Mouse (Mus musculus) kidney, embryonic 16.5 days (tissue): Measurements from ENCODE around the gene Ftsj3. TPM values are rescaled to one million over a fixed set of nuclear protein-coding genes. Genes with fewer than 3 reads are reported as not detected.
A peak's percentile ranks its signal among the peaks of the same experiment; 100 is the strongest.
"Not testable (repeated sequence)": the region's sequence is repeated elsewhere in the genome, so short reads cannot be mapped to it uniquely, and the experiment has no call there.

Experiments
- ATAC-seq: fragments of 200-750 bp; cut with Nextera tagmentation; 2 replicates; pipeline ENCODE4 v1.8.0; 2017; ENCODE audit warnings: moderate TSS enrichment; ENCODE audit not compliant: low FRiP score, low TSS enrichment
- H3K27ac ChIP-seq: fragments of 300-500 bp; sonication (generic); 2 replicates; pipeline ENCODE4 v1.5.1; 2014; ENCODE audit warnings: low read length
- H3K27me3 ChIP-seq: fragments of 300-500 bp; sonication (generic); 2 replicates; pipeline ENCODE4 v1.6.1; 2014; ENCODE audit warnings: low read length, control low read depth, mixed read lengths; ENCODE audit not compliant: insufficient read depth
- H3K36me3 ChIP-seq: fragments of 300-500 bp; sonication (generic); 2 replicates; pipeline ENCODE4 v1.6.1; 2014; ENCODE audit warnings: low read length, control low read depth, mixed read lengths; ENCODE audit not compliant: insufficient read depth
- H3K4me1 ChIP-seq: fragments of 300-500 bp; sonication (generic); 2 replicates; pipeline ENCODE4 v1.6.1; 2014; ENCODE audit warnings: low read length, control low read depth, mixed read lengths; ENCODE audit not compliant: insufficient read depth
- H3K4me2 ChIP-seq: fragments of 300-500 bp; sonication (generic); replicated peaks from 2 replicates; pipeline ENCODE4 v1.6.1; 2014; ENCODE audit warnings: low read depth, low read length
- H3K4me3 ChIP-seq: fragments of 300-500 bp; sonication (generic); 2 replicates; pipeline ENCODE4 v1.5.1; 2014; ENCODE audit warnings: mild to moderate bottlenecking, low read length
- H3K9ac ChIP-seq: fragments of 300-500 bp; sonication (generic); replicated peaks from 2 replicates; pipeline ENCODE4 v1.6.1; 2014; ENCODE audit warnings: low read length
- H3K9me3 ChIP-seq: fragments of 300-500 bp; sonication (generic); 2 replicates; pipeline ENCODE4 v1.6.1; 2016; ENCODE audit warnings: low read length, control low read depth
- WGBS: fragments of 180-500 bp; shearing (Covaris S2); extraction: QIAGEN DNeasy Blood & Tissue Kit; methylation state at CpG from one replicate; pipeline ENCODE4 v1.1.7; 2014; 5-methylcytosine and 5-hydroxymethylcytosine counted together
- polyA plus RNA-seq: library from polyadenylated mRNA; unstranded; fragments of >200 nt; fragmentation: Nextera tagmentation; extraction: Ambion mirVana; gene quantifications from 2 replicates; pipeline ENCODE4 v1.2.1, GENCODE M21; 2015

Gene Ftsj3
- polyA plus RNA-seq, 1 experiment from 2014 or later: 60.5 TPM

DNA sequence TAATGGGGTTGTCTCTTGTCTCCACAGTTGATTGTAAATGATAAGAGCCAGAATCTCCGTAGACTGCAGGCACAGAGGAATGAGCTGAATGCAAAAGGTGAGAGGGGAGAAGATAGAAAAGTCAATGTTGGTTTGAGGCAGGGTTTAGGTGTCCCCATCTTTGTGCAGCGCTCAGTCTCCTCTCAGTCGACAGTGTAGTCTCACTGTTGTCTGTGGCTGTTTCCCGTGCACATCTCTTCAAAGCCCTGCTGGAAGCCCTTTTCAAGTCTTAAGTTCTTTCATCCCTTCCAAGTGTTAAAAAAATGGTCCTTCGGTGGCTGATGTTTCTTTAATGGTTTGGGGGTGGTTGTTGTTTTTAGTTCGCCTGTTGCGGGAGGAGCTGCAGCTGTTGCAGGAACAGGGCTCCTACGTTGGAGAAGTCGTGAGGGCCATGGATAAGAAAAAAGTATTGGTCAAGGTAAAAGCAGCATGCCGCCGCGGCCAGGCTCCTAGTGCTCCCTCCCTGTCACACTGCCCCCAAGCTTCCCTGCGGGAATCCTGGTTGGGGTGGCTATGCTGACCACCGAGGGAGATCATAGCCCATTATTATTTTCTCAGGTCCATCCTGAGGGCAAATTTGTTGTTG is 5.1 kb upstream of the Ftsj3 start:
- no peaks in the 10 kb centered on the region for H3K27me3 ChIP-seq
- ATAC-seq: no peak

DNA sequence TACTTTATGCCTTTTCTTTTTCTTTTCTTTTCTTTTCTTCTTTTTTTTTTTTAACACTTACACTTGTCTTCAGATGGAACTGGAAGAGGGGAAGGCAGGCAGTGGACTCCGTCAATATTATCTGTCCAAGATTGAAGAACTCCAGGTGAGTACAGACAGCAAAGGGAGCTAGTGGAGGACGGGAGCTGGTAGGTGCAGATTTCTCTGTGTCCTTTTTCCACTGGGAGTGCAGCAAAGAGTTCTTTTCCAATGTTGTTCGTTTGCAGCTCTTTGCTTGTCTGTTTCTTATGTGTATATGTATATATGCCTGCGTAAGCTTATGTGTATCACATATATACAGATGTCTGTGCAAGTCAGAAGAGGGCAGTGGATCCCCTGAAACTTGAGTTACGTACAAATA is 896 bp upstream of the Ftsj3 start:
- H3K9ac ChIP-seq: peak overlapping the region; percentile 79
- peaks cover 21% of the 10 kb centered on the region for H3K4me1 ChIP-seq
- H3K27ac ChIP-seq: peak overlapping the region; percentile 83; the same call in 1 of the 2 replicates
- no peaks in the 10 kb centered on the region for H3K27me3 ChIP-seq
- peak overlapping the region; percentile 80 for H3K4me3 ChIP-seq
- no peak for ATAC-seq
- 59% methylated on average over 5 of the region's 5 CpGs for WGBS
- H3K4me2 ChIP-seq: peak overlapping the region; percentile 90
- H3K9me3 ChIP-seq: no peaks in the 10 kb centered on the region
- H3K36me3 ChIP-seq: peaks cover 51% of the 10 kb centered on the region

More for the DNA sequence above, 5.1 kb upstream of the Ftsj3 start:
- Histone ChIP-seq H3K27ac (no peak overlapping the region), H3K4me2 (no peak overlapping the region), H3K4me1 (peaks cover 13% of the 10 kb centered on the region), H3K36me3 (peaks cover 68% of the 10 kb centered on the region), H3K9ac (no peak overlapping the region), H3K9me3 (no peaks in the 10 kb centered on the region), H3K4me3 (no peak overlapping the region)
- 60% methylated on average over 14 of the region's 14 CpGs for WGBS

DNA sequence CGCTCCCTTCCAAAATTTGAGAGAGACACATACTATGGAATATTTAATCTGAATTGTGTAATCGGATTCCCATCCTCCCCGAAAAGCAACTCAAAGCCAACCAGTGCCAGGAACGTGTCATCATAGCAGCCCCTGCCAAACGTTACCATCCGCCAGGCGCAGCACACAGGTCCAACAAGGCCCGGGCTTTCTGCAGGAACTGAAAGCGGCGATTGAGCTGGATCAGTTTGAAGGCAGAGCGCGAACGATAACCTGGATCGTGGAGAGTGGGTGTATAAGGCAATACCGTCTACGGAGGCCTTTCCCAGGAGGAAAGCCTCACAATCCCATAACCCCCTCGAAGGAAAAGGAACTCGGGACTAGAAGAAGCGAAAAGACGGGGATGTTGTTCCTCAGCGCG is 705 bp downstream of the Ftsj3 start:
- Histone ChIP-seq H3K9ac (peak overlapping the region; percentile 79), H3K27me3 (no peaks in the 10 kb centered on the region), H3K4me1 (peaks cover 21% of the 10 kb centered on the region), H3K9me3 (no peaks in the 10 kb centered on the region), H3K4me3 (peak overlapping the region; percentile 80), H3K4me2 (peak overlapping the region; percentile 90), H3K36me3 (peaks cover 54% of the 10 kb centered on the region), H3K27ac (peak overlapping the region; percentile 83)
- 0 out of 2 replicates have a peak, but pooled peaks have one; percentile 4 for ATAC-seq
- WGBS: 3% methylated on average over 22 of the region's 22 CpGs

DNA sequence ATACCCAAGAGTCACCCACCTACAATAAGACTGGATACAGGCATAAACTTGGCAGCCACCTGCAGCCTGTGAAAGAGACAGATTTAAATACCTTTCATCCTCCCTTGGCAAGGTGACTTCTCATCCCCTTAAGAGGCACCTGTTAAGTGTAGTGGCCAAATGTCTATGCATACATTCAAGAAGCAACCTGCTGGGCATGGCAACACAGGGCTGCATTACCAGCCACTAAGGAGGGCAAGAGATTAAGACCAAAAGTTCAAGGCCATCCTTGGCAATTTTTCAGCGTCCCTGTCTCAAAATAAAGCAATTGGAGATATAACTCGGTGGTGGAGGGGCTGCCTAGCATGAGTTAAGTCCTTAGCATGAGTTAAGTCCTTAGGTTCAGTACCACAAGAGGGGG is 1.1 kb downstream of the Ftsj3 start:
- Histone ChIP-seq H3K27me3 (no peaks in the 10 kb centered on the region), H3K4me3 (peak overlapping the region; percentile 80), H3K9me3 (no peaks in the 10 kb centered on the region), H3K9ac (peak overlapping the region; percentile 79), H3K27ac (peak overlapping the region; percentile 83; the same call in 1 of the 2 replicates), H3K36me3 (peaks cover 58% of the 10 kb centered on the region), H3K4me1 (peaks cover 21% of the 10 kb centered on the region), H3K4me2 (peak overlapping the region; percentile 90)
- ATAC-seq: no peak
- WGBS: 13% methylated on average over 2 of the region's 2 CpGs

DNA sequence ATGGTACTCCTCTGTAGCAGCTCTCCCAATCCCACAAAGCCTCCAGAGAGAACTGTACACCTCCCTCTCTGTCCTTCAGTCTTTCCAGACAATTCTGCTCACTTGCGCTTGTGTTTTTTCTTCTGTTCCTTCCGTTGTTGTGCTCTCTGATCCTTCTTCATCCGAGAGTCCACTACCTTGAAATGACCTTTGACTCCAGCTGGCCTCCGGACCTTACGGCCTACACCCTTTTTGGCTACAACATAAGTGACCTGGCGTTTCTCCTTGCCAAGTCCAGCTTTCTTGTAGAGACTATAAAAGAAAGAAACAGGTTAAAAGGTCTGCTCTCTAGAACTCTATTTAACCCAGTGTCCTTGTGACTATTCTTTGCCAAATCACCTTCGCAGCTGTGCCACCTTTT is 6.6 kb downstream of the Ftsj3 start:
- 82% methylated on average over 7 of the region's 7 CpGs for WGBS
- no peak for ATAC-seq
- no peaks in the 10 kb centered on the region; the same call in 1 of the 2 replicates for H3K4me1 ChIP-seq
- H3K9ac ChIP-seq: no peak overlapping the region
- H3K27me3 ChIP-seq: no peaks in the 10 kb centered on the region
- peaks cover 4% of the 10 kb centered on the region; the same call in 1 of the 2 replicates for H3K9me3 ChIP-seq
- H3K4me3 ChIP-seq: no peak overlapping the region
- no peak overlapping the region for H3K4me2 ChIP-seq
- no peak overlapping the region for H3K27ac ChIP-seq
- peaks cover 94% of the 10 kb centered on the region for H3K36me3 ChIP-seq

DNA sequence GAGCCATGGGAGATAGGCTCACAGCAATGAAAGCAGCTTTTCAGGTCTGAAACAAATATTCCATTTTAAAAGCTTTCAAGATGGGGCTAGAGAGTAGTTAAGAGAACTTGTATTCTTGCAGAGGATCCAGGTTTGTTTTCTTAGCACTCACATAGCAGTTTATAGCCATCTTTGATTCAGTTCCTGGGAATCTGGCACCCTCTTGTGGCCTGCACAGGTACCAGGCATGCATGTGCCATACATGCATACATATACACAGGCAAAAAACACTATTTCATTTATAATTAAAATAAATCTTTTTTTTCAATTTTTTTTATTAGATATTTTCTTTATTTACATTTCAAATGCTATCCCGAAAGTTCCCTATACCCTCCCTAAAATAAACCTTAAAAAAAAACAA is 9.0 kb downstream of the Ftsj3 start:
- no peaks in the 10 kb centered on the region for H3K27me3 ChIP-seq
- H3K4me3 ChIP-seq: no peak overlapping the region
- WGBS: 96% methylated on average over 1 of the region's 1 CpGs
- H3K9me3 ChIP-seq: peaks cover 4% of the 10 kb centered on the region; the same call in 1 of the 2 replicates
- H3K4me2 ChIP-seq: no peak overlapping the region
- H3K9ac ChIP-seq: no peak overlapping the region
- no peak for ATAC-seq
- H3K36me3 ChIP-seq: peaks cover 92% of the 10 kb centered on the region
- no peaks in the 10 kb centered on the region for H3K4me1 ChIP-seq
- H3K27ac ChIP-seq: no peak overlapping the region

DNA sequence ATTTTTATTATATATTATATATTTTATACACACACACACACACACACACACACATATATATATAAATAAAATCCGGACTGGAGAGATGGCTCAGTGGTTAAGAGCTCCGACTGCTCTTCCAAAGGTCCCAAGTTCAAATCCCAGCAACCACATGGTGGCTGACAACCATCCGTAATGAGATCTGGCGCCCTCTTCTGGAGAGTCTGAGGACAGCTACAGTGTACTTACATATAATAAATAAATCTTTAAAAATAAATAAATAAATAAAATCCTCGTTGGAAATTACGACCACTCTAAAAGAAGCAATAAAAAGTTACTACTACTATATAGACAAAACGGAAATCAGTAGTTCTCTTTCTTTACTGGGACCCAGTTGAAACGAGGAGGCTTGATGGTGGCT is 21.9 kb downstream of the Ftsj3 start:
- not testable (repeated sequence) for H3K27me3 ChIP-seq, H3K4me3 ChIP-seq, H3K9ac ChIP-seq, H3K4me1 ChIP-seq, H3K4me2 ChIP-seq, H3K27ac ChIP-seq, ATAC-seq, H3K9me3 ChIP-seq
- peaks cover 48% of the 10 kb centered on the region for H3K36me3 ChIP-seq
- 74% methylated on average over 8 of the region's 8 CpGs for WGBS

DNA sequence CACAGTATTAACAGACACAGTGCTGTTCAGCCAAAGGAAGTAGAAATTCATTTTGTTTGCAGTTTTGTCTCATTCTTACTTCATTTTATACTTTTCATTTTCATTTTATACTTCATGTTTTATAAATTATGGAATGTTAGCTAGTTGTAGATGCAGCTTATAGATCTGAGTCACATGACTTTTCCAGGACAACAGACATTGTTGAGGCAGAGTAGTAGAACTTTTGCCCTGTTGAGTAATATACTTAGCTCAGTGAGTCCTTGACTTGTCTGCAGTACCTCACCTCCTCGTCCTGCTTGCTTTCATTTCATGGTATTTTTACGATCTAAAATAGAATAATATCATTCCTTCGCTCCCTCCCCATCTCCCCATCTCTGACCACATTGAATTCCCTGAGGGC is 35.3 kb downstream of the Ftsj3 start:
- Histone ChIP-seq H3K36me3 (peaks cover 15% of the 10 kb centered on the region; the same call in 1 of the 2 replicates), H3K4me3 (no peak overlapping the region), H3K27me3 (no peaks in the 10 kb centered on the region), H3K9ac (no peak overlapping the region), H3K4me1 (peaks cover 14% of the 10 kb centered on the region), H3K27ac (no peak overlapping the region), H3K4me2 (no peak overlapping the region), H3K9me3 (no peaks in the 10 kb centered on the region)
- WGBS: 83% methylated on average over 3 of the region's 3 CpGs
- no peak for ATAC-seq

DNA sequence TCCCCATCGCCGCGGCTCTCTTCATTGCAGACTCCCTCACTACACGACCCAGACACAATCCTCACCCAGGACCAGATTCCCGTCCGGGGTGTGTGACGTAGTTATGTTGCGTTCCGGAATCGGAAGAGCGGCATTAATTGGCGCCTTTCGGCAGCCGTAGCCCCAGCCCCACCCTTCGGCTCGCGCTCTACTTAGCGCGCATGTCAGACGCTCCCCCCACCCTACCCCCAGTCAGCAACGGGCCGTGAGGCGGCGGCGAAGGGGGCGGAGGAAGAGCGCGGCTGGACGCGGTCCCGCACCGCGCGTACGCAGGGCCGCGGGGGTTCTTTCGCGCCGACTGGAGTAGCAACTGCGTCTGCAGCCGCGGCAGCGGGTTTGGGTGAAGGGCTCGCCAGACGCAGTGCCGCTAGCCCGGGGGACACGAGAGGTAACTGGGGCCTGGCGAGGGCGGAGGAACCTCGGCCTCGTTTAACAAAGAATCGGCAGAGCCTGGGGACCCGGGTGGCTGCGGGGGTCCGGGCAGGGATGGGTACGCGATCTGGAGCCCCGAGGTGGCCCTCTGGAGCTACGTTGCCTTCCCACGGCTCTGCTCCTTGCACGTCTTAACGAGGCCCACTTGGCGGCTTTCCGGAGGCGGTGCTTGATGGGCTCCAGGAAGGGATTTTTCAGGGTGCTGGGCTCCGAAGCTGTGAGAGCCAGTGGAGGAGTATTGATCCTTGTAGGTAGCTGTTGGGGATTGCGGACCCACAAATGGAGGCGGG is 39.0 kb downstream of the Ftsj3 start, which contains the start of gene Ddx42:
Gene Ddx42 (plus strand): TSS at position 197 of the 761 bp plus-strand sequence.
- Histone ChIP-seq H3K4me2 (peak within 1 kb of the TSS; percentile 73), H3K4me3 (peak within 1 kb of the TSS; percentile 90), H3K27ac (peak within 1 kb of the TSS; percentile 97), H3K9ac (peak within 1 kb of the TSS; percentile 93), H3K36me3 (peaks cover 5% of the 10 kb centered on the region), H3K9me3 (no peaks in the 10 kb centered on the region), H3K4me1 (peaks cover 24% of the 10 kb centered on the region), H3K27me3 (no peaks in the 10 kb centered on the region)
- WGBS: under 1% methylated on average over 70 of the region's 70 CpGs
- ATAC-seq: peak; percentile 95
